Mouse (Mus musculus) cerebellum, postnatal 14 days (tissue): Measurements from ENCODE around the gene Mrto4.

Source experiments
- DNase-seq, 2 experiments: peaks; one replicate each; pipeline ENCODE4 v3.0.0; 2021; ENCODE audit warnings: mixed read lengths in 2 of 2

Gene Mrto4

GRCm38 (mm10) chr4:139338145-139338544, 14.2 kb downstream of the Mrto4 start:
- no peak for DNase-seq

- DNase-seq: peak; percentile 79 to 90
These were observed 15.4 kb downstream of the Mrto4 start for GRCm38 (mm10) chr4:139336822-139337483.

- no peak for DNase-seq
These were observed 16.9 kb downstream of the Mrto4 start for GRCm38 (mm10) chr4:139335507-139335906.

GRCm38 (mm10) chr4:139334631-139335295, 17.6 kb downstream of the Mrto4 start:
- no peak for DNase-seq

- DNase-seq: peak in 1 of 2 experiments; percentile 54
These were observed 21.8 kb downstream of the Mrto4 start for GRCm38 (mm10) chr4:139330605-139331004.

GRCm38 (mm10) chr4:139319740-139320139, 32.6 kb downstream of the Mrto4 start:
- DNase-seq: no peak

- no peak for DNase-seq
These were observed 33.9 kb downstream of the Mrto4 start for GRCm38 (mm10) chr4:139318449-139318848.

GRCm38 (mm10) chr4:139312632-139313031, 39.7 kb downstream of the Mrto4 start:
- peak in 1 of 2 experiments; percentile 68 for DNase-seq

- DNase-seq: no peak
These were observed 40.7 kb downstream of the Mrto4 start for GRCm38 (mm10) chr4:139311707-139312106.

GRCm38 (mm10) chr4:139310899-139311701, 41.3 kb downstream of the Mrto4 start:
- DNase-seq: no peak

- peak; percentile 100 for DNase-seq
These were observed 42.0 kb downstream of the Mrto4 start, which contains the start of the genes Pqlc2 and Akr7a5 for GRCm38 (mm10) chr4:139310171-139310898. Gene Pqlc2 (minus strand): TSS chr4:139310708. Gene Akr7a5 (plus strand): TSS chr4:139310744.

GRCm38 (mm10) chr4:139309651-139310050, 42.7 kb downstream of the Mrto4 start:
- DNase-seq: no peak

GRCm38 (mm10) chr4:139307916-139308315, 44.5 kb downstream of the Mrto4 start:
- DNase-seq: no peak

GRCm38 (mm10) chr4:139305521-139305920, 46.9 kb downstream of the Mrto4 start:
- DNase-seq: peak in 1 of 2 experiments; percentile 20

GRCm38 (mm10) chr4:139302241-139302640, 50.1 kb downstream of the Mrto4 start:
- no peak for DNase-seq

GRCm38 (mm10) chr4:139301780-139302179, 50.6 kb downstream of the Mrto4 start:
- no peak for DNase-seq

GRCm38 (mm10) chr4:139298671-139299366, 53.6 kb downstream of the Mrto4 start:
- DNase-seq: peak in 1 of 2 experiments; percentile 28

- peak; percentile 98 to 99 for DNase-seq
These were observed 54.8 kb downstream of the Mrto4 start for GRCm38 (mm10) chr4:139297566-139297965.
